8 mouse cellular contexts compared by ENCODE assay signal in the genomic region with DNA sequence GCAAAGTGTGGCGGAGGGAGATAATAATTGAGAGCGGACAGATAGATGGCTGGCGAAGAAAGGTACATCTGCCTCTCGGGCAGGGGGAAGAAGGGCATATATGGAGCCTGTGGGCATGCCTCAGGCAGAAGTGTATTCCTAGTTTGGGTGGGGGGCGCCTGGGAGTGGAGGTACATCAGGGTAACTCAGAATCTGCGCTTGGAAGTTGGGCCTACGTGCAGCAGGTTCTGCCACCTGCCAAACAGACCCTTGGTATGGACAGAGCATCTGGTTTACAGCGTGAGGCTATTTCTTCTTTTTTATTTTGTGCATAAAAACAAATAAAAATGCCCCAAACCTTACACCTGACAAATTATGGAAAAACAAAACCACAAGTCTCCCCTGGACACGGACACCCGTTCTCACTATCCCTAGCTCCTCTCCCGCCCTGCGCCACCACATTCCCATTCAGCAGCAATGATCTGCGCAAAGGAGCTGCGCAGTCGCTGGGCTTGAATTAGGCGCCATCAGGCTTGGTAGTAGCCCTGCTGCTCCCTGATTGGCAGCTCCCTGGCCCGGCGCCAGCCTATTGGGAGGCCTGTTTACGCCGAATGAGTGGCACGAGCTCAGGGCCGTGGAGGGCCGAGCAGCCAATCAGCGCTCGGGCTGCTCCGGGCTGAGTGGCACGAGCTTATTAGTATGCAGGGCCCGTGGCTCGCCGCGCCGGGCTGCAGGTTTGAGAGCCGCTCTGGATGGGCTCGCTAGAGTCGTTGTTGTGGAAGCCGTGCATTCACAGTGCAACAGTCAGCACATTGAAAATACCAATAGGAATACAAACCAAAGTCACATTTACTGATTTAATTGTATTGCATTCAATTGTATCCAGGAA. TPM values are rescaled to one million over a fixed set of nuclear protein-coding genes. Genes with fewer than 3 reads are reported as not detected.
DNase-seq lines count a peak whose midpoint lies in the region; ATAC-seq lines count a peak whose summit lies in the region.

Bahcc1 (plus strand) TSS at position 718 of the 868 bp plus-strand sequence.

- no peaks in the 10 kb centered on the region for H3K27me3 ChIP-seq in lung, embryonic 16.5 days (ENCODE audit: control insufficient read depth, insufficient read depth, low read depth, low read length)

- H3K9ac ChIP-seq in lung, embryonic 16.5 days (ENCODE audit: low read length): peak within 1 kb of the TSS; percentile 98

- H3K4me2 ChIP-seq in lung, embryonic 16.5 days (ENCODE audit: low read depth, low read length): peak within 1 kb of the TSS; percentile 97

- ATAC-seq in hematopoietic stem cell, adult 5-6 weeks (replicated peaks in 1 of 2; ENCODE audit: insufficient read depth in 1 of 2, low FRiP score in 2 of 2, low TSS enrichment in 1 of 2, low read depth in 1 of 2, poor library complexity in 2 of 2, severe bottlenecking in 2 of 2): peak; percentile 69 to 77
- peak; percentile 88 for ATAC-seq in lung, embryonic 16.5 days (ENCODE audit: low read depth)

- peak; percentile 98 for DNase-seq in MEL-GATA-1-ER (ENCODE audit: extremely low read depth, low read depth)
- peak; percentile 100 for DNase-seq in cerebellum, adult 8-10 months
- DNase-seq in forelimb bud, embryonic 11.5 days (ENCODE audit: low read depth, low spot score): peak; percentile 99
- DNase-seq in layer of hippocampus, adult 9-10 months (ENCODE audit: low spot score): peak; percentile 99
- DNase-seq in ovary, postnatal 10 days (ENCODE audit: low spot score): peak; percentile 100
- peak; percentile 95 to 97 for DNase-seq in thymus, postnatal 10 days (ENCODE audit: low spot score in 2 of 2)

- peak within 1 kb of the TSS; percentile 80 for H3K4me3 ChIP-seq in lung, embryonic 16.5 days (ENCODE audit: low read length)

- H3K36me3 ChIP-seq in lung, embryonic 16.5 days (ENCODE audit: control insufficient read depth, insufficient read depth, low read length): no peaks in the 10 kb centered on the region

- peaks cover 27% of the 10 kb centered on the region for H3K4me1 ChIP-seq in lung, embryonic 16.5 days (replicated peaks; ENCODE audit: control insufficient read depth, insufficient read depth, low read length)

- WGBS in lung, embryonic 16.5 days: under 1% methylated on average over 36 of the region's 36 CpGs

- H3K27ac ChIP-seq in lung, embryonic 16.5 days (ENCODE audit: low read length): peak within 1 kb of the TSS; percentile 85

- H3K9me3 ChIP-seq in lung, embryonic 16.5 days (ENCODE audit: control insufficient read depth, low read length): no peaks in the 10 kb centered on the region

RNA-seq across cellular contexts. Expression of gene Bahcc1, which starts in this region (rescaled TPM):
- total RNA-seq in hematopoietic stem cell, adult 5-6 weeks (2017): 6.8 and 9.4 TPM in 2 replicates
- 7.0 and 7.5 TPM in 2 replicates for polyA plus RNA-seq in lung, embryonic 16.5 days (2015; fragmentation: Nextera tagmentation; extraction: Ambion mirVana)

Comparison
In these comparisons a context has a peak if more than half of its experiments do, and no peak if none do; other contexts are left out.
1. Peak in every context shown above with its lines: DNase-seq, ATAC-seq, H3K4me3 ChIP-seq and H3K27ac ChIP-seq.